Mouse (Mus musculus): ENCODE results near the gene Krtap28-13.

The Krtap28-13 gene

DNA sequence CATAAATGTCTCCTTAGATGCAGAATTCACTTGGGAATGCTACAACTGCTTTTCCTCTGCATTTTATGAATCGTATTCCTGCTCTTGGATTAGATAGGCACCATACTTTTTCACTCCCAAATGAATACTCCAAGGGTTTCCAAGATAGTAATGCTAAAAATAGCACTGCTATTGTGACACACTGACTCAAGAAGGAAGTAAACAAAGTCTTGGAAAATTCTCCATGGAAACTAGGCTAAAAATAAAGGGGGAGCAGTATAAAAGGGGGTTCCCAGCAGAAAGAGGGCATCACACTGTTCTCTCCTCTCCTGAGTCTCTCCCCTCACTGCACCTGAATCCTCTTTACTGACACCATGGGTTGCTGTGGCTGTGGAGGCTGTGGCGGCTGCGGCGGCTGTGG lies at the start of gene Krtap28-13:
Gene Krtap28-13 (plus strand): TSS at position 288 of the 400 bp plus-strand sequence.
- DNase-seq (ENCODE audit: extremely low read depth, low read depth, low spot score), result no peak

- DNase-seq (ENCODE audit: extremely low read depth, low read depth, low spot score), result no peak
These were observed 46.3 kb upstream of the Krtap28-13 start for GRCm38 (mm10) chr1:83014477-83014876.

- DNase-seq (ENCODE audit: extremely low read depth, low read depth, low spot score), result no peak
These were observed 45.3 kb upstream of the Krtap28-13 start for GRCm38 (mm10) chr1:83015329-83015879.

GRCm38 (mm10) chr1:83016556-83016955 lies 44.2 kb upstream of the Krtap28-13 start:
- DNase-seq (ENCODE audit: extremely low read depth, low read depth, low spot score), result no peak

GRCm38 (mm10) chr1:83031950-83032349 lies 28.8 kb upstream of the Krtap28-13 start:
- no peak for DNase-seq (ENCODE audit: extremely low read depth, low read depth, low spot score)

- no peak for DNase-seq (ENCODE audit: extremely low read depth, low read depth, low spot score)
These were observed 28.2 kb upstream of the Krtap28-13 start for GRCm38 (mm10) chr1:83032508-83032907.

- no peak for DNase-seq (ENCODE audit: extremely low read depth, low read depth, low spot score)
These were observed 26.2 kb upstream of the Krtap28-13 start for GRCm38 (mm10) chr1:83034509-83034908.

DNA sequence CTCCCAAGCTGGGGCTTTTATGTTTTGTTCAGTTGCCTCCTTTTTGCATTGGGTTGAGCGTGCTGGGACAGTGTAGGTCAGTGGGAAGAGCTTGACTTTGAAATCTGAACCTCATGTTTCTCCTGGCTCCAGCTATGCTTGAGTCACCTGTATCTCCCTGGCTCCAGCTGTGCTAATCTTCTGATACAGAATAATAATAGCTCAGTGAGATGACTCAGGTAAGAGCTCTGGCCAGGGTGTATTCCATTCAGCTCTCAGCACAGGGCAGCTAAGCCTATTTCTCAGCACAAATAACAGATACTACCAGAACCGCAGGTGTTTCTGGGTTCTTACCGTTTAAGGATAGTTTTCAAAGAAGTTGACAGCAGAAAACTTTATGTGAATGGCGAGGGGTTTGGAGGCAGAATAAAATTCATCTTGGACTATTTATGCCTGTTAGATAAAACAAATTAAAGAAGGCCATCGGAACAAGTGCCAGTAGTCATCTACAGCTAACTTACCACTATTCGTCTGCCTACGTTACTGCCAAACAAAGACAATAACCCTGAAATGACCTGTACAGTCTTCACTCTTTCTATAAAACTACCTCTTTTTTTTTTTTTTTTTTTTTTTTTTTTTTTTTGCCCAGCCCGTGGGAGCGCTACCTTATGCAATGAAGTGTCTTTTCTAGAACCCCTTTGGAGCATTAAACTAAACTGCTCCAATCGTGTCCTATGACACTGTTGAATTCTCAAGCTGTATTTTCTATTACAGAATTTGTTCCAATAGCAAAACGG lies 23.6 kb upstream of the Krtap28-13 start:
- no peak for DNase-seq (ENCODE audit: extremely low read depth, low read depth, low spot score)

DNA sequence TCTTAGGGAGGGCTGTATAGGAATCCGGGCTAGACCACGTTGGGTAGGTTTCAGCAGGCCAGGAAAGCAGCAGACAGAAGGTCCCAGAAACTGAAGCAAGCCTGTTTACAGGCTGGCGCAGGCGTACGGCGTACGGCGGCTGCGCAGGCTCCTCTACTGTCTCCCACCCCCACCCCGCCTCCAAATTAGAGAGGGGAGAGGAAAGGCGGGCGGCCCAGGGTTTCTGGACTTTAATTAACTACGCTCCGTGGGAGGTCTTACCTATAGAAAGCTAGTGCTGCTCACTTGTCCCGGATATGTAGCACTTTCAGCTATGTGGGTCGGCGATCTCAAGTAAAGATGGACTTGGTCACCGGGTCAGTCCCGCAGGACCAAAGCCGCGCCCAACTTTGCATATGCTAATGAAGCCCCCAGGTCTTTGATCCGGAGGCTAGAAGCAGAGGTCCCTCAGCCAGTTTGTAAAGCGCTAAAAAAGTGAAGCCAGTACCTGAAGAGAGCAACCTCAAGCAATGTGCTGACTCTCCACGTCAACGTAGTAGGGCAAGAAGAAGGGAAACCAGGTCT lies 22.5 kb upstream of the Krtap28-13 start, which contains the start of gene Slc19a3:
Gene Slc19a3 (minus strand): TSS at position 340 of the 564 bp plus-strand sequence.
- no peak for DNase-seq (ENCODE audit: extremely low read depth, low read depth, low spot score)

- no peak for DNase-seq (ENCODE audit: extremely low read depth, low read depth, low spot score)
These were observed 21.6 kb upstream of the Krtap28-13 start for GRCm38 (mm10) chr1:83039080-83039479.

DNA sequence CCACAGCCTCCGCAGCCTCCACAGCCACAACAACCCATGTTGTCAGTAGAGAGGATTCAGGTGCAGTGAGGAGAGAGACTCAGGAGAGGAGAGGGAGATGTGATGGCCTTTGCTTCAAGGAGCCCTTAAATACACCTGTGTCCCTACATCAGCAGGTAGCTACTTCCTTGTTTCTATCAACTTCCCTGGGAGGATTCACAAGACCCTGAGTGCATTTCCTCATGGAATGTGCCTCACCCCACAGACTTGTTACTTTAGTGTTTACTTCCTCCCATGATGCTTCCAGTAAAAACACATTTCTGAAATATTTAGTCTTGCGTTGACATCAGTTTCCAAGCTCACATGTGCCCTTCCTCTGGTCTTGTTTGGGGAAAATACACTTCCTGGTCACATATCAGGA lies 18.4 kb upstream of the Krtap28-13 start, which contains the start of gene Krtap28-10:
Gene Krtap28-10 (minus strand): TSS at position 101 of the 400 bp plus-strand sequence.
- DNase-seq (ENCODE audit: extremely low read depth, low read depth, low spot score), result no peak

DNA sequence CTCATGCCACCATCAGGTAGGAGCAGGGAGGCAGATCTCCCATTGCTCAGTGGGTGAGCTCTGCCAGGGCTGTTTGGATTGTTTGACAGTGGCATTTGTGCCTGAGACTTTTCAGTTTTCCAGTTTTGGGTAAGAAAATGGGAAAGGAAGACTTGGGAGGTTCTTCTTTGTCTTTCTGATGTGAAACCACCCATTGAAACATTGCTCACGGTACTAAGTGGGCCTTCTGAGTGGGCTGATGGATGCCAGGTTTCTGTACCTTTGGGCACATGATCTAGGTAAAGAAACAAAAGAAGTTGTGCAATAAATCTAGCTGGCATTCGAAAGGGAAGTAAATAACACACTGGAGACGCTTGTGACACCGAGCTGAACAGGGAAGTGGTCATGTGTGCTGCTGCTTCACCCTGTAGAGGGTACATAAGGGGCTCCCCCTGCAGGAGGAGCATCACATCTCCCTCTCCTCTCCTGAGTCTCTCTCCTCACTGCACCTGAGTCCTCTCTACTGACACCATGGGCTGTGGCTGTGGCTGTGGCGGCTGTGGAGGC lies 15.8 kb upstream of the Krtap28-13 start, which contains the start of gene Gm47969:
Gene Gm47969 (plus strand): TSS at position 51 of the 546 bp plus-strand sequence.
- DNase-seq (ENCODE audit: extremely low read depth, low read depth, low spot score), result no peak

- DNase-seq (ENCODE audit: extremely low read depth, low read depth, low spot score), result no peak
These were observed 2.2 kb upstream of the Krtap28-13 start for GRCm38 (mm10) chr1:83058481-83058880.

GRCm38 (mm10) chr1:83059278-83059677 lies 1.5 kb upstream of the Krtap28-13 start, which contains the start of gene A030005K14Rik:
TSS of gene A030005K14Rik (minus strand) at chr1:83059378.
- DNase-seq (ENCODE audit: extremely low read depth, low read depth, low spot score), result no peak

- DNase-seq (ENCODE audit: extremely low read depth, low read depth, low spot score), result no peak
These were observed 4.1 kb downstream of the Krtap28-13 start for GRCm38 (mm10) chr1:83064851-83065250.

- DNase-seq (ENCODE audit: extremely low read depth, low read depth, low spot score), result no peak
These were observed 5.8 kb downstream of the Krtap28-13 start for GRCm38 (mm10) chr1:83066577-83066976.

- DNase-seq (ENCODE audit: extremely low read depth, low read depth, low spot score), result no peak
These were observed 6.5 kb downstream of the Krtap28-13 start for GRCm38 (mm10) chr1:83067205-83067604.

GRCm38 (mm10) chr1:83075526-83076189 lies 14.9 kb downstream of the Krtap28-13 start:
- no peak for DNase-seq (ENCODE audit: extremely low read depth, low read depth, low spot score)

DNA sequence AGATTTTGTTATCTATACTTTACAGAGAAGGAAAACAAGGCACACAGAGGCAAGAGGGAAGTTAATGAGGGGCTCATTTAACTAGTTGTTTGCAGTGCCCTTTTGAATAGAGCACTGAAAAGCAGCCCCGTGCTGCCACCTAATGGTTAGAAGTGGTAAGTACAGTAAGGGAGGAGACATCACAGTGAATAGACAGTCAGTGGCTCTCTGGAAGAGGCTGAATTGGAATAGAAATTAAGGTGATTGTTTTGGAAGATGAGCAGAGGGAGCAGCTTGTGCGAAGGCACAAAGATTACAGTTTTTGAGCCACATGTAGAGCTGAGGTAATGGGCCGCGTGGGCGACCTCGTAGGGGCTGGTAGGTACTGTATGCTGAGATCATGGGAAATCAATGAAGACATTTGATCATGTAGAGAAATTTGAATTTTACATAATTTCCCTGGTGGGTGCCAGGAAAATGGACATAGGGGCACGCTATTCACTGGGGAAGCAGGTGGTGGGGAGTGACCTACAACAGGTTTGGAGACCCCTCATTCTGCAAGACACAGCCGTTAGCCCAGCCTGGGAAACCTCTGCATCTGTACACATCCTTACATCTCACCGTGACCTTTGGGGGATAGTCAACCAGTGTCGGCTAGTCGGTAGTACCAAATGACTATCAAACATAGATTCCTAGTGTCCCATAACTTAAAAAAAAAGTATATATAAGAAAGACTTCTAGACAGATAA lies 15.6 kb downstream of the Krtap28-13 start:
- DNase-seq (ENCODE audit: extremely low read depth, low read depth, low spot score), result no peak

DNA sequence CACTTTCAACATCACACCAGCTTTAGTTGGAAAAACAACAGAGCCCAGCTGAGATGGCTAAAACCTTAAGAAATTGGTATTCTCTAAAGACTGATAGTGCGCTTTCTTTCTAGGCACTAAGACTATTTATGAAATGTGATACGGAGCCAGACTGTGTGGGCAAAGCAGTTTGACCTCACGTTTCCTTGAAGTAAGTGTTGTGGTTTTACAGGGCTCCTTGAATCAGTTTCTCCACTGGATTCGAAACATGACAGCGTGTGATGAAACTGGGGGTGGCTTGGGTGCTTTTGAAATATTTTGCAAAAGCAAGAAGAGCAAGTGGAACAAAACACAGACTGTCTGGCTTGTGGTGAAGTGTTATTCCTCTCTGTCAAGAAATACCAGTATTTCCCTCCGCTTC lies 16.3 kb downstream of the Krtap28-13 start:
- DNase-seq (ENCODE audit: extremely low read depth, low read depth, low spot score), result no peak

All from fat pad, adult 2 months (tissue).